Mouse (Mus musculus) kidney, adult 2 months (tissue): Measurements from ENCODE around the gene Sox6. TPM values are rescaled to one million over a fixed set of nuclear protein-coding genes. Genes with fewer than 3 reads are reported as not detected.

Experiments
- DNase-seq: peaks from one replicate; pipeline ENCODE4 v3.0.0; 2021
- H3K27ac ChIP-seq: fragments of 200-500 bp; 2 replicates; pipeline ENCODE4 v1.5.1; 2012; ENCODE audit warnings: low read depth, low read length, control low read depth, inconsistent platforms; ENCODE audit not compliant: insufficient read depth
- H3K27me3 ChIP-seq: fragments of 200-500 bp; replicated peaks from 2 replicates; pipeline ENCODE4 v1.6.1; 2012; ENCODE audit warnings: mild to moderate bottlenecking, moderate library complexity, low read length, inconsistent platforms; ENCODE audit not compliant: control insufficient read depth, insufficient read depth
- H3K36me3 ChIP-seq: fragments of 200-500 bp; 2 replicates; pipeline ENCODE4 v1.6.1; 2012; ENCODE audit warnings: mild to moderate bottlenecking, moderate library complexity, low read length, inconsistent platforms; ENCODE audit not compliant: control insufficient read depth, insufficient read depth
- H3K4me1 ChIP-seq: fragments of 200-500 bp; 2 replicates; pipeline ENCODE4 v1.6.1; 2011; ENCODE audit warnings: low read length; ENCODE audit not compliant: control insufficient read depth, insufficient read depth
- H3K4me3 ChIP-seq: fragments of 200-500 bp; 2 replicates; pipeline ENCODE4 v1.5.1; 2011; ENCODE audit warnings: mild to moderate bottlenecking, low read depth, low read length, control low read depth; ENCODE audit not compliant: insufficient read depth
- CTCF ChIP-seq: fragments of 200-500 bp; conservative IDR thresholded peaks from 2 replicates; pipeline ENCODE4 v1.5.1; 2011; ENCODE audit warnings: low read depth, mild to moderate bottlenecking, control low read depth, low read length, moderate library complexity, mixed read lengths; ENCODE audit not compliant: insufficient read depth, insufficient read length
- POLR2A ChIP-seq: fragments of 200-500 bp; IDR thresholded peaks from one replicate; pipeline ENCODE4 v1.6.1; 2011; ENCODE audit warnings: low read depth, low read length, control low read depth
- WGBS: fragments of 180-500 bp; shearing (Covaris S2); methylation state at CpG from one replicate; pipeline ENCODE4 v1.1.7; 2018; 5-methylcytosine and 5-hydroxymethylcytosine counted together
- polyA plus RNA-seq: library from polyadenylated mRNA; depleted of rRNA; stranded (reverse); fragments of >200 nt; gene quantifications from 2 replicates; pipeline ENCODE4 v1.2.3, GENCODE M21; 2012

Sox6 gene
- polyA plus RNA-seq, 1 experiment: 37.1 TPM

GRCm38 (mm10) chr7:115865979-115866697 lies 172.5 kb downstream of the Sox6 start:
- TF ChIP-seq CTCF: no peak
- TF ChIP-seq POLR2A: no peak
- Histone ChIP-seq H3K27ac (peak overlapping the region; percentile 88), H3K27me3 (no peaks in the 10 kb centered on the region), H3K4me3 (no peak overlapping the region), H3K4me1 (peaks cover 26% of the 10 kb centered on the region), H3K36me3 (no peaks in the 10 kb centered on the region)
- no peak for DNase-seq
- 40% methylated on average over 9 of the region's 9 CpGs for WGBS

GRCm38 (mm10) chr7:115865231-115865630 lies 173.4 kb downstream of the Sox6 start:
- TF ChIP-seq CTCF (no peak), POLR2A (no peak)
- WGBS: 52% methylated on average over 6 of the region's 6 CpGs

DNA sequence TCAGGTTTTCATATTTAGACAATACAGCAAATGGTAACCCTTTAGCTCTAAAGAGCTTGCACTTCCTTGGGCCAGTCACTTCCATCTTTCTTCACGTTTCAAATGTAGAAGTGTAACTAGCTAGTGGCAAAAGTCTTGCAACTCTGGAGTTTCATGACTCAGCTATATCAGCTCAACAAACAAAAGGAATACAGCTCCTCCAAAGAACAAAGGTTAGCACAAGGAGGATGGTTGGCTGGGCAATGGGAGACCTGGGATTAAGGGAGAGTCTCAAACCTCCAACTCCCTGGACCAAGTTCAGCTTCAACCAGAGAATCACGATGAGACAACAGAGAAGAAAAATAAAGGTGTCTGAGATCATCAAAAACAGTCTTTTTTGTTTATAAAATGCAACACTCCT lies 174.2 kb downstream of the Sox6 start:
- peak; percentile 68 for DNase-seq
- WGBS: 31% methylated on average over 2 of the region's 2 CpGs
- peak overlapping the region; percentile 31; the same call in 1 of the 2 replicates for H3K27ac ChIP-seq
- TF ChIP-seq CTCF (no peak), POLR2A (no peak)
- no peaks in the 10 kb centered on the region for H3K27me3 ChIP-seq
- no peak overlapping the region for H3K4me3 ChIP-seq
- H3K4me1 ChIP-seq: peaks cover 32% of the 10 kb centered on the region
- H3K36me3 ChIP-seq: no peaks in the 10 kb centered on the region

More at GRCm38 (mm10) chr7:115865231-115865630, 173.4 kb downstream of the Sox6 start:
- DNase-seq: no peak
- peak overlapping the region; percentile 80; the same call in 1 of the 2 replicates for H3K27ac ChIP-seq
- H3K27me3 ChIP-seq: no peaks in the 10 kb centered on the region
- no peaks in the 10 kb centered on the region for H3K36me3 ChIP-seq
- H3K4me3 ChIP-seq: no peak overlapping the region
- peaks cover 30% of the 10 kb centered on the region for H3K4me1 ChIP-seq

DNA sequence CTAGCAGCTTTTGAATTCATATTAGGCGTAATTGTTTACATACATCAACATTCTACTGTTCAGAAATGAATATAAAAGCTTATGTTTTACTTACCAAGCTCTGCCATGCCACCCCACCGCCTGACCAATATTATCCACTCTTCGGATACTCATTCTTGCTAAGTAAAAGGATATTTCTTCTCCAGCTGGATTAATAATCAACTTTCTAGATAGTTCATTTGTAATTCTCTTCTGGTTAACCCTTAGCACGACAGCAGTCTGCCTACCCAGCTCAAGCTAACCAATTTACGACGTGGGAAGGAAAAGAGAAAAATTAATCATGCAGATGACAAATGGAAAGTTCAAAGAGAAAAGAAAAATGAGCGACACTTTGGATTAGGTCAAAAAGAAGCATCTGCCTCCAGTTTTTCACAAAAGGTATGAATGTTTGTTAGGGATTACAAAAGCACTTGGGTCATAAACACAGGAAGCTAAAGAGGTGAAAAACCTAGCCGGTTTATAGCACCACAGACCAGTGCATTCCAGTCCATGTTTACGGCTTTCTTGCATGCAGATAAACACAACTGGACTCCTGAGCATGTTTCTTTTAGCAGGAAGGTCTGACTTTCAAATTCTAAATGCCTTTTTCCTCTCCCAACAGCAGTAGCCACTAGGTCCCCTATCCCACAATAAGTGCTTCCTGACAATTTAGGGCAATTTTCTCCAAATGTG lies 178.8 kb downstream of the Sox6 start:
- WGBS: 19% methylated on average over 9 of the region's 9 CpGs
- no peaks in the 10 kb centered on the region for H3K36me3 ChIP-seq
- no peaks in the 10 kb centered on the region for H3K27me3 ChIP-seq
- peak; percentile 80 for DNase-seq
- peak overlapping the region; percentile 50 for H3K4me3 ChIP-seq
- H3K27ac ChIP-seq: peak overlapping the region; percentile 99
- peaks cover 14% of the 10 kb centered on the region; the same call in 1 of the 2 replicates for H3K4me1 ChIP-seq
- TF ChIP-seq CTCF (no peak), POLR2A (no peak)

GRCm38 (mm10) chr7:115851131-115851530 lies 187.5 kb downstream of the Sox6 start:
- Histone ChIP-seq H3K36me3 (no peaks in the 10 kb centered on the region), H3K4me1 (peaks cover 6% of the 10 kb centered on the region; the same call in 1 of the 2 replicates), H3K27ac (no peak overlapping the region), H3K27me3 (no peaks in the 10 kb centered on the region), H3K4me3 (no peak overlapping the region)
- peak; percentile 37 for DNase-seq
- TF ChIP-seq CTCF (no peak), POLR2A (no peak)
- 70% methylated on average over 4 of the region's 4 CpGs for WGBS

DNA sequence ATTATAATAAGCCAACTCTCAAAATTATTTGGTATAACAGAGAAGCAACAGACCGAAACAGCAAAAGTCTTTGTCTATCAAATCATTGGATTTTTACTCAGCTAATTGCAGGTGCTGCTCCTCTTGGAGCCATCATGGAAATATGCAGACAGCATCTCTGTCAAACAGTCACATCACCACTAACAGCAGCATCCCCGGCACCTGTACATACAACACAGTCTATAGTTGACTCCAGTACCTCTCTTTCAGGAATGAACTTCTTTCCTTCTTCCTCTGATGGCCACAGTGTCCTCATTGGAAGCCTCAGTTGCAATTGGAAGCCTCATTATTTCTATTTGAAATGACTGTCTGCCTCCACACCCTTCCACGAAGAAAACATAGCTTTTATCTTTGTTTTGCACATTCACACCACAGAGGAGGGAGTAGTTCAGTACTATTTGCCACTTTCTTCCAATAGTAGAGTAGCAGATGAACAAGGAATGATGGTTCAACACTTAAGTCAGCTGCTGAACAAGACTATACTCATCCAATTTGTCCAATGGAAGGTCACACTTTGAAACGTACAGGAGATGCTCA lies 192.7 kb downstream of the Sox6 start:
- WGBS: 81% methylated on average over 4 of the region's 4 CpGs
- no peak for DNase-seq
- H3K4me3 ChIP-seq: no peak overlapping the region
- H3K4me1 ChIP-seq: peaks cover 4% of the 10 kb centered on the region
- no peak overlapping the region for H3K27ac ChIP-seq
- TF ChIP-seq CTCF (no peak), POLR2A (no peak)
- no peaks in the 10 kb centered on the region for H3K27me3 ChIP-seq
- H3K36me3 ChIP-seq: no peaks in the 10 kb centered on the region

- H3K27ac ChIP-seq: no peak overlapping the region
- no peak overlapping the region for H3K4me3 ChIP-seq
- WGBS: 69% methylated on average over 3 of the region's 3 CpGs
- DNase-seq: peak; percentile 45
- H3K36me3 ChIP-seq: no peaks in the 10 kb centered on the region
- TF ChIP-seq CTCF: no peak
- TF ChIP-seq POLR2A: no peak
- peaks cover 4% of the 10 kb centered on the region for H3K4me1 ChIP-seq
- H3K27me3 ChIP-seq: no peaks in the 10 kb centered on the region
Measured at GRCm38 (mm10) chr7:115844910-115845309, 193.7 kb downstream of the Sox6 start.
